23 mouse cellular contexts compared by ENCODE assay signal in genomic region chr6:137179026-137179425, GRCm38 (mm10). TPM values are rescaled to one million over a fixed set of nuclear protein-coding genes. Genes with fewer than 3 reads are reported as not detected.
DNase-seq lines count a peak whose midpoint lies in the region; ATAC-seq and TF ChIP-seq lines count a peak whose summit lies in the region.
"Had no signal": no experiment of that assay in that cellular context is flagged by ENCODE, and none has a peak within 500 bp of the region (broad histone marks: within the 10 kb centered on the region; RNA-seq: fewer than 3 reads in every experiment).

No protein-coding gene starts in this region.

- H3K27me3 ChIP-seq in embryonic facial prominence, embryonic 14.5 days (replicated peaks; ENCODE audit: control insufficient read depth, insufficient read depth, low read length): no peaks in the 10 kb centered on the region
- no peaks in the 10 kb centered on the region for H3K27me3 ChIP-seq in embryonic facial prominence, embryonic 10.5 days (replicated peaks; ENCODE audit: low read depth, poor library complexity, severe bottlenecking)
- H3K27me3 ChIP-seq in heart, embryonic 13.5 days (replicated peaks): 0 out of 2 replicates have a peak, but pooled peaks cover 6% of the 10 kb centered on the region
- H3K27me3 ChIP-seq: hindbrain, embryonic 15.5 days; megakaryocyte, embryonic 14.5 days; midbrain, embryonic 15.5 days had no signal

- WGBS in embryonic facial prominence, embryonic 14.5 days: 47% methylated on average over 3 of the region's 3 CpGs
- WGBS in embryonic facial prominence, embryonic 10.5 days: 72% methylated on average over 3 of the region's 3 CpGs
- WGBS in heart, embryonic 13.5 days: 38% methylated on average over 3 of the region's 3 CpGs

- H3K36me3 ChIP-seq in embryonic facial prominence, embryonic 14.5 days (ENCODE audit: control insufficient read depth, insufficient read depth, low read length): no peaks in the 10 kb centered on the region
- H3K36me3 ChIP-seq in embryonic facial prominence, embryonic 10.5 days (replicated peaks): no peaks in the 10 kb centered on the region
- no peaks in the 10 kb centered on the region for H3K36me3 ChIP-seq in heart, embryonic 13.5 days
- H3K36me3 ChIP-seq: hindbrain, embryonic 15.5 days; midbrain, embryonic 15.5 days had no signal

- no peak for TF ChIP-seq CTCF in gastrocnemius, adult 2 months (IDR thresholded peaks at IDR 0.05)

- H3K4me1 ChIP-seq in embryonic facial prominence, embryonic 14.5 days (ENCODE audit: control insufficient read depth, insufficient read depth, low read length): no peaks in the 10 kb centered on the region
- peaks cover 21% of the 10 kb centered on the region for H3K4me1 ChIP-seq in embryonic facial prominence, embryonic 10.5 days
- H3K4me1 ChIP-seq in heart, embryonic 13.5 days: peaks cover 30% of the 10 kb centered on the region
- H3K4me1 ChIP-seq: hindbrain, embryonic 15.5 days; megakaryocyte, embryonic 14.5 days; midbrain, embryonic 15.5 days had no signal

- intact Hi-C loops in gastrocnemius, adult 2 months (cut with DNase I): no loop called here

- H3K9ac ChIP-seq in embryonic facial prominence, embryonic 14.5 days (ENCODE audit: low read depth, low read length): no peak overlapping the region
- H3K9ac ChIP-seq in heart, embryonic 13.5 days: no peak overlapping the region
- H3K9ac ChIP-seq: hindbrain, embryonic 15.5 days; liver, postnatal 0 days; midbrain, embryonic 15.5 days had no signal

- no peak overlapping the region for H3K4me3 ChIP-seq in embryonic facial prominence, embryonic 14.5 days (ENCODE audit: low read depth, low read length)
- H3K4me3 ChIP-seq in embryonic facial prominence, embryonic 10.5 days: no peak overlapping the region
- no peak overlapping the region for H3K4me3 ChIP-seq in heart, embryonic 13.5 days
- no peak overlapping the region for H3K4me3 ChIP-seq in gastrocnemius, adult 2 months
- H3K4me3 ChIP-seq: hindbrain, embryonic 15.5 days; megakaryocyte, embryonic 14.5 days; midbrain, embryonic 15.5 days had no signal

- no peak overlapping the region for H3K27ac ChIP-seq in embryonic facial prominence, embryonic 14.5 days (replicated peaks; ENCODE audit: low read depth, low read length)
- H3K27ac ChIP-seq in embryonic facial prominence, embryonic 10.5 days (replicated peaks): no peak overlapping the region
- peak overlapping the region; percentile 58 for H3K27ac ChIP-seq in heart, embryonic 13.5 days (replicated peaks)
- H3K27ac ChIP-seq in gastrocnemius, adult 2 months: no peak overlapping the region
- H3K27ac ChIP-seq: hindbrain, embryonic 15.5 days; kidney, postnatal 0 days had no signal

- no peak overlapping the region for H3K4me2 ChIP-seq in embryonic facial prominence, embryonic 14.5 days (ENCODE audit: low read depth, low read length)
- no peak overlapping the region for H3K4me2 ChIP-seq in heart, embryonic 13.5 days
- H3K4me2 ChIP-seq: hindbrain, embryonic 15.5 days; midbrain, embryonic 15.5 days had no signal

- ATAC-seq in embryonic facial prominence, embryonic 14.5 days (ENCODE audit: low read depth): no peak
- no peak for ATAC-seq in heart, embryonic 13.5 days (ENCODE audit: extremely low read depth, insufficient number of reproducible peaks, low FRiP score, low TSS enrichment)
- ATAC-seq: liver, postnatal 0 days; midbrain, embryonic 15.5 days had no signal

- H3K9me3 ChIP-seq in embryonic facial prominence, embryonic 14.5 days (ENCODE audit: control insufficient read depth, low read length): no peaks in the 10 kb centered on the region
- H3K9me3 ChIP-seq in embryonic facial prominence, embryonic 10.5 days: no peaks in the 10 kb centered on the region
- no peaks in the 10 kb centered on the region for H3K9me3 ChIP-seq in heart, embryonic 13.5 days
- H3K9me3 ChIP-seq: hindbrain, embryonic 15.5 days; megakaryocyte, embryonic 14.5 days; midbrain, embryonic 15.5 days had no signal

- peak; percentile 34 for DNase-seq in embryonic facial prominence, embryonic 14.5 days (ENCODE audit: low spot score)
- DNase-seq in embryonic facial prominence, embryonic 10.5 days (ENCODE audit: low spot score): no peak
- no peak for DNase-seq in heart, adult 8-10 months (ENCODE audit: low spot score)
- peak; percentile 23 for DNase-seq in layer of hippocampus, adult 9-11 months
- no peak for DNase-seq in layer of hippocampus, adult 11-12 months (ENCODE audit: low spot score)
- peak; percentile 57 for DNase-seq in brain, embryonic 18.5 days (ENCODE audit: low read depth, low spot score)
- no peak for DNase-seq in gastrocnemius, adult 2 months
- DNase-seq: adrenal gland, postnatal 10 days; cerebellum, adult 9-11 months; gastrocnemius, postnatal 36 days; kidney, adult 2 months; liver, postnatal 0 days; lung, postnatal 36 days; right cerebral cortex, postnatal 4 days; thymus, adult 18-20 months; thymus, postnatal 36 days had no signal

RNA-seq across cellular contexts. Expression of gene Rerg, which starts 8.7 kb away (rescaled TPM):
- 23.1 and 26.0 TPM in 2 replicates for polyA plus RNA-seq in embryonic facial prominence, embryonic 14.5 days (2014; fragmentation: Nextera tagmentation; extraction: Ambion mirVana)
- polyA plus RNA-seq in embryonic facial prominence, embryonic 10.5 days (2016; fragmentation: Nextera tagmentation; extraction: Ambion mirVana): 3.3 and 3.6 TPM in 2 replicates
- polyA plus RNA-seq in heart, embryonic 13.5 days (2015; fragmentation: Nextera tagmentation; extraction: Ambion mirVana): 4.5 and 5.2 TPM in 2 replicates
- 1 to 10 TPM; 2.4 to 3.0 (median 2.7) TPM for total RNA-seq in heart, adult 8-10 months (2022)
- total RNA-seq in gastrocnemius, adult 2 months (2021): 1 to 10 TPM; 1.4 to 1.7 TPM
- total RNA-seq: common myeloid progenitor, adult 5-6 weeks; hematopoietic stem cell, adult 5-6 weeks had no signal

Comparison
In these comparisons a context has a peak if more than half of its experiments do, and no peak if none do; other contexts are left out.
1. DNase-seq: peak in embryonic facial prominence, embryonic 14.5 days (single experiment), layer of hippocampus, adult 9-11 months (single experiment) and brain, embryonic 18.5 days (single experiment); none in embryonic facial prominence, embryonic 10.5 days (single experiment), heart, adult 8-10 months (single experiment), layer of hippocampus, adult 11-12 months (single experiment) and gastrocnemius, adult 2 months (single experiment).